Mouse (Mus musculus) intestine, postnatal 0 days (tissue): Measurements from ENCODE around the gene Ctu2. TPM values are rescaled to one million over a fixed set of nuclear protein-coding genes. Genes with fewer than 3 reads are reported as not detected.

ENCODE experiments used
- ATAC-seq: fragments of 200-750 bp; cut with Nextera tagmentation; 2 replicates; pipeline ENCODE4 v1.8.0; 2017; ENCODE audit warnings: mild to moderate bottlenecking, moderate TSS enrichment, moderate library complexity
- H3K27ac ChIP-seq: fragments of 300-500 bp; sonication (generic); 2 replicates; pipeline ENCODE4 v1.5.1; 2014; ENCODE audit warnings: mild to moderate bottlenecking, low read depth, low read length, moderate library complexity
- H3K27me3 ChIP-seq: fragments of 300-500 bp; sonication (generic); replicated peaks from 2 replicates; pipeline ENCODE4 v1.6.1; 2014; ENCODE audit warnings: low read length, mixed read lengths; ENCODE audit not compliant: control insufficient read depth, insufficient read depth
- H3K36me3 ChIP-seq: fragments of 300-500 bp; sonication (generic); 2 replicates; pipeline ENCODE4 v1.6.1; 2014; ENCODE audit warnings: mild to moderate bottlenecking, moderate library complexity; ENCODE audit not compliant: control insufficient read depth, insufficient read depth
- H3K4me1 ChIP-seq: fragments of 300-500 bp; sonication (generic); replicated peaks from 2 replicates; pipeline ENCODE4 v1.6.1; 2014; ENCODE audit warnings: antibody characterized with exemption, low read length, mixed read lengths; ENCODE audit not compliant: control insufficient read depth, insufficient read depth
- H3K4me2 ChIP-seq: fragments of 300-500 bp; sonication (generic); replicated peaks from 2 replicates; pipeline ENCODE4 v1.6.1; 2014; ENCODE audit warnings: low read depth, mild to moderate bottlenecking, moderate library complexity
- H3K4me3 ChIP-seq: fragments of 300-500 bp; sonication (generic); 2 replicates; pipeline ENCODE4 v1.5.1; 2014; ENCODE audit warnings: low read depth, low read length
- H3K9ac ChIP-seq: fragments of 300-500 bp; sonication (generic); 2 replicates; pipeline ENCODE4 v1.6.1; 2014; ENCODE audit warnings: mild to moderate bottlenecking, low read depth, low read length
- H3K9me3 ChIP-seq: fragments of 300-500 bp; sonication (generic); 2 replicates; pipeline ENCODE4 v1.6.1; 2016; ENCODE audit warnings: mixed run types; ENCODE audit not compliant: control insufficient read depth
- CTCF ChIP-seq: sonication (generic); IDR thresholded peaks from 2 replicates; pipeline ENCODE4 v1.5.1; 2016; ENCODE audit warnings: low read depth, mild to moderate bottlenecking, control low read depth, antibody characterized with exemption, moderate library complexity
- WGBS: fragments of 180-500 bp; shearing (Covaris S2); extraction: QIAGEN DNeasy Blood & Tissue Kit; methylation state at CpG from one replicate; pipeline ENCODE4 v1.1.7; 2014; 5-methylcytosine and 5-hydroxymethylcytosine counted together
- polyA plus RNA-seq: library from polyadenylated mRNA; unstranded; fragments of >200 nt; fragmentation: Nextera tagmentation; extraction: Ambion mirVana; gene quantifications from 2 replicates; pipeline ENCODE4 v1.2.1, GENCODE M21; 2015

Ctu2 gene
- polyA plus RNA-seq = 22.4 and 26.4 TPM in 2 replicates

DNA sequence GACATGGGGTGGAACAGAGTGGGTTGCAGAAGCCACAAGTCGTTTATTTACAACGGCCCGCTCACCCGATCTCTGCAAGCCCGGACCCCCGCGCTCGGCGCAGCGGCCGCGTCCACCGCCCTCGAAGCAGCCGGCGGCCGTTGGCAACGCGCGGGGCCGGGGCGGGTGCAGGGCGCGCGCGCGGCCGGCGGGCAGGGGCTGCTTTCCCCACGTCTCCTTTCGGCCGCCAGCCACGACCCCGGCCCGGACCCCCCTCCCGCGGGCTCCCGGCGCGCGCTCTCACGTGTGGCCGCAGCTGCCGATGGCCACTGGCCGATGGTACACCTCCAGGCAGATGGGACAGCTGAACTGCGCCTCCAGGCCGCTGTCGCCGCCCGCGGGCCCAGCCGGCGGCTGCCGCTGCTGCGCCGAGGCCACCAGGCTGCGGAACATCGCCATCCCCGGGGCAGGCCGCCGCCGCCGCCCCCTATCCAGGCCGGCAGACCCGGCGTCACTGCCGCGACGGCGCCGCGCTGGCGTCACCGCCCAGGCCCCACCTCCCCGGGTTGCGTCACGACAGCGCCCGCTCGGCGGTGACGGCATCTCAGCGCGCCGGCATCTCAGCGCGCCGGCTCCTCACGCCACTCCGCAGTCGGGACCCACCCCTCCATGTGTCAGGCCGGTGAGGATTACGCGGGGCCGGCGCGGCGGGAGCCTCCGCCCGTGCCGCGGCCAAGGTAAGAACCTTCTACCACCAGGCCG, at the start of gene Ctu2, which contains the start of gene Rnf166:
Gene Ctu2, plus strand, starts transcription at position 564 of the 741 bp plus-strand sequence.
Gene Rnf166, minus strand, starts transcription at position 485 of the 741 bp plus-strand sequence.
- Histone ChIP-seq H3K4me2 (peak within 1 kb of the TSS; percentile 93), H3K36me3 (peaks cover 22% of the 10 kb centered on the region; the same call in 1 of the 2 replicates), H3K27ac (peak within 1 kb of the TSS; percentile 52; the same call in 1 of the 2 replicates), H3K27me3 (no peaks in the 10 kb centered on the region), H3K9ac (peak within 1 kb of the TSS; percentile 72), H3K9me3 (no peaks in the 10 kb centered on the region), H3K4me1 (no peaks in the 10 kb centered on the region), H3K4me3 (peak within 1 kb of the TSS; percentile 84)
- WGBS = under 1% methylated on average over 97 of the region's 103 CpGs
- peak; percentile 90 for ATAC-seq
- 0 out of 2 replicates have a peak, but pooled peaks have one; percentile 6 for TF ChIP-seq CTCF

DNA sequence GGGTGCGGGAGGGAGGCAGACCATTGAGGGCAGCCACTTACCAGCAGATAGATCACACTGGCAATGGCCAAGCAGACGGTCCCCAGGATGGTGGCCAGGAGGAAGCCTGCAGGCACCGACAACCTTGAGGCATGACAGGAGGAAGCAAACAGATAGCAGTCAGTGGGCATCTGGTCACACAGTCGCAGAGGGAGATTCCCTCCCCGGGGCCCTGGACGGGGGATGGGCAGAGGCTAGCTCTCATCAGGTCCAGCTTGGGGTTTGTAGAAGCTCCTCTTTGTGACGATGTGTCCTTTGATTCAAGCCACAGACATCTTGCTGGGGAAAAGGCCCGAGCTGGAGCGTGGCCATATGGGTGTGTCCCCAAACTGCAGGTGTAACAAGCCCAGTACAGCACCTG, 49.8 kb upstream of the Ctu2 start:
- Histone ChIP-seq H3K36me3 (peaks cover 22% of the 10 kb centered on the region; the same call in 1 of the 2 replicates), H3K27ac (no peak overlapping the region), H3K27me3 (no peaks in the 10 kb centered on the region), H3K4me2 (no peak overlapping the region), H3K9ac (no peak overlapping the region), H3K4me1 (peaks cover 7% of the 10 kb centered on the region; the same call in 1 of the 2 replicates), H3K4me3 (no peak overlapping the region), H3K9me3 (no peaks in the 10 kb centered on the region)
- WGBS = 82% methylated on average over 9 of the region's 9 CpGs
- no peak for TF ChIP-seq CTCF
- ATAC-seq = no peak

DNA sequence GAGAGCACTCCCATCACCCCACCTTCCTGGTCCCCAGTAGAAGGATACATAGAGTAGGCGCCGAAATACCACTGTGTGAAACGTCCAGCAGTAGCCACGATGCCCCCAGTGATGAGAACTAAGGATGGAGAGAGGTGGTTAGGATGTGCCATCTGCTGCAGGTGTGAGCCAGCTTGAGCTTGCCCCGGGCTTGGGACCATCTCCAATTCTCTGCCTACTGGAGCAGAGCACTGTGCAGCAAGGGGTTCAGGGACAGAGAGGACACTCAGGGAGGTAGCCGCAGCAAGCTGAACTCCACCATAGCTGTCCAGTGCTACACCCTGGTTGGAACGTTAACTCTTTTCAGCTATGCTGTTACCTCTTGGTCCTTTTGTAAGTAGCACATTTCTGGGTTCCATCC, 48.3 kb upstream of the Ctu2 start:
- no peak for ATAC-seq
- WGBS = 95% methylated on average over 7 of the region's 7 CpGs

DNA sequence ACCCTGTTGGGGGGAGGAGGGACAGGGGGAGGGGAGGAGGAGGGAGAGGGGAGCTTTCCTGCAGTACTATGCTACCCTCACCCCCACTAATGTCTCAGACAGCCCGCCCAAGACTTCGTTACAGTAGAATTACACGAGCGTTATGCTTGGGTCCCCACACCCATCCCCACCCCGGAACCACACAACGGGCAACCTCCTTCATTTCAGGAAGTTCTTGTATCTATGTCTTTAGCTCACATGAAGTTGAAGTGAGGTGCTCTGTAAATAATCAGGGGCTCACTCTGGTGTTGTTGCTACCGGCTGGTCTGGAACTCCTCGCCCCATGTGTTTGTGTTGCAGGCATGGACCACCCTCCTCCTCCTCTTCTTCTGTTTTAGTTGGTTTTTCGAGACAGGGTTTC, 47.8 kb upstream of the Ctu2 start:
- TF ChIP-seq CTCF = no peak
- H3K4me3 ChIP-seq = no peak overlapping the region
- H3K4me2 ChIP-seq = no peak overlapping the region
- H3K9me3 ChIP-seq = no peaks in the 10 kb centered on the region
- H3K4me1 ChIP-seq = peaks cover 5% of the 10 kb centered on the region; the same call in 1 of the 2 replicates
- ATAC-seq = no peak
- no peak overlapping the region for H3K27ac ChIP-seq
- H3K36me3 ChIP-seq = peaks cover 22% of the 10 kb centered on the region; the same call in 1 of the 2 replicates
- WGBS = 77% methylated on average over 9 of the region's 9 CpGs
- H3K27me3 ChIP-seq = no peaks in the 10 kb centered on the region
- no peak overlapping the region for H3K9ac ChIP-seq

More for the DNA sequence above, 48.3 kb upstream of the Ctu2 start:
- no peak overlapping the region for H3K4me2 ChIP-seq
- no peak overlapping the region for H3K27ac ChIP-seq
- no peaks in the 10 kb centered on the region for H3K9me3 ChIP-seq
- no peak for TF ChIP-seq CTCF
- H3K9ac ChIP-seq = no peak overlapping the region
- H3K36me3 ChIP-seq = peaks cover 22% of the 10 kb centered on the region; the same call in 1 of the 2 replicates
- H3K4me1 ChIP-seq = peaks cover 5% of the 10 kb centered on the region; the same call in 1 of the 2 replicates
- no peaks in the 10 kb centered on the region for H3K27me3 ChIP-seq
- H3K4me3 ChIP-seq = no peak overlapping the region

DNA sequence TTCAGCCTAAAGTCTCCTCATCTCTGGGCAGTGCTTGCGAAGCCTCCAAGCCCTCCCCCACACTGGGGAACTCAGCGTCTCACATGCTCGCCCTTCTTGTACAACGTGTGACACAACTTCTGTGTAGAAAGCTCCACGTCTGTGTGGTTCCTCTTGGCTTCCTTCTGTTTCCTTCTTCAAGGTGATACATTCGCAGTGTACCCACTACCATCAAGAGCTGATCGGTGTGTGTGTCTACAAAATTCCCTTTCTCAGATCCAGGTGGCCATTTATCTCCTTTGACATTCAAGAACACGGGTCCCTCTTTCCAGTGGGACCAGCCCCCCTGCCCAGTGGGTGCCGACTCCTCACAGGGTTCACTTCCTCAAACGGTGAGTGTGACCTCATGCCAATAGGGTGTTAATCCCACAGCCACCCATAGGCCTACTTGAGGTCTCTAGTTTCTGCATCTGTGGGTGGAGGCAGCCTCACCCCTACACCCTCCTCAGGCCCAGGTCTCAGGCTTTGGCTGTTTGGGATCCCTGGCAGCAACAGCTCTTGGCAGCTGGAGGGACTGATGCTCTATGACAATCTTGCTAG, 45.8 kb upstream of the Ctu2 start:
- Histone ChIP-seq H3K9me3 (no peaks in the 10 kb centered on the region), H3K4me1 (peaks cover 5% of the 10 kb centered on the region; the same call in 1 of the 2 replicates), H3K4me2 (no peak overlapping the region), H3K36me3 (peaks cover 11% of the 10 kb centered on the region; the same call in 1 of the 2 replicates), H3K27me3 (no peaks in the 10 kb centered on the region), H3K27ac (no peak overlapping the region), H3K4me3 (no peak overlapping the region), H3K9ac (no peak overlapping the region)
- no peak for TF ChIP-seq CTCF
- WGBS = 79% methylated on average over 10 of the region's 10 CpGs
- no peak for ATAC-seq

DNA sequence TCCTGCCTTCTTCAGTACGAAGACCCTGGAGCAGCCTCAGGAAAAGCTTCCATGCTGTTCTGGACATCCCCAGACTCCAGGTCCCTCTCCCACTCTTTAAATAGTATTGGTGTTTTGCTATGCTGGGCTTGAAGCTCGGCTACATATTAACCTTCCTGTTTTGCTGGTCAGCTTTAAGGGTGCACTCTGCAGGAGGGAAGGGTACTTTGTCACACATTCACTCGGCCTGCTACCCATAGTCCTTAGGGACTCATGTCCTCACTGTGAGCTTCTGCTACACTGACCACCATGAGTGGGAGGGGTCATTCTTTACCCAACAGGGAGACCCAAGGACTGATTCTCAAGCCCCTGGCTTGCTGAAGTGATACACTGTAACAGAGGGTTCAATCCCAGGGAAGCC, 45.3 kb upstream of the Ctu2 start:
- no peak for ATAC-seq
- Histone ChIP-seq H3K27me3 (no peaks in the 10 kb centered on the region), H3K4me3 (no peak overlapping the region), H3K9ac (no peak overlapping the region), H3K9me3 (no peaks in the 10 kb centered on the region), H3K4me1 (peaks cover 5% of the 10 kb centered on the region; the same call in 1 of the 2 replicates), H3K4me2 (no peak overlapping the region), H3K36me3 (peaks cover 8% of the 10 kb centered on the region; the same call in 1 of the 2 replicates), H3K27ac (no peak overlapping the region)
- WGBS = 74% methylated on average over 3 of the region's 3 CpGs
- no peak for TF ChIP-seq CTCF
